Mouse (Mus musculus) G1E (cell line): ENCODE results near the gene Gm8206.
"Not testable (repeated sequence)": the region's sequence is repeated elsewhere in the genome, so short reads cannot be mapped to it uniquely, and the experiment has no call there.

Experiments
- CTCF ChIP-seq: IDR thresholded peaks from 2 replicates; pipeline ENCODE4 v1.5.1; 2012; ENCODE audit warnings: low read depth, low read length, inconsistent platforms, mixed read lengths
- POLR2AphosphoS5 ChIP-seq: IDR thresholded peaks from 2 replicates; pipeline ENCODE4 v1.6.1; 2012; ENCODE audit warnings: low read depth, low read length, inconsistent platforms; ENCODE audit not compliant: insufficient replicate concordance
- TAL1 ChIP-seq: conservative IDR thresholded peaks from 2 replicates; pipeline ENCODE4 v1.6.1; 2012; ENCODE audit warnings: low read depth, low read length, inconsistent platforms, mixed read lengths

GRCm38 (mm10) chr14:6125707-6126106, 32.0 kb upstream of the Gm8206 start, which contains the start of gene Gm3476:
- TF ChIP-seq CTCF, POLR2AphosphoS5, TAL1: not testable (repeated sequence)
